Mouse (Mus musculus) lung, embryonic 15.5 days (tissue): Measurements from ENCODE around the gene Plcg2. TPM values are rescaled to one million over a fixed set of nuclear protein-coding genes. Genes with fewer than 3 reads are reported as not detected.
A peak's percentile ranks its signal among the peaks of the same experiment; 100 is the strongest.

Experiments used
- ATAC-seq: fragments of 200-750 bp; cut with Nextera tagmentation; 2 replicates; pipeline ENCODE4 v1.8.0; 2017; ENCODE audit warnings: moderate number of reproducible peaks, borderline replicate concordance; ENCODE audit not compliant: low FRiP score, low TSS enrichment; ENCODE audit errors: extremely low read depth
- H3K27ac ChIP-seq: fragments of 300-500 bp; sonication (generic); 2 replicates; pipeline ENCODE4 v1.5.1; 2015; ENCODE audit warnings: moderate library complexity, mild to moderate bottlenecking, inconsistent platforms
- H3K27me3 ChIP-seq: fragments of 300-500 bp; sonication (generic); 2 replicates; pipeline ENCODE4 v1.6.1; 2015; ENCODE audit warnings: inconsistent platforms
- H3K36me3 ChIP-seq: fragments of 300-500 bp; sonication (generic); 2 replicates; pipeline ENCODE4 v1.6.1; 2015; ENCODE audit warnings: inconsistent platforms
- H3K4me1 ChIP-seq: fragments of 300-500 bp; sonication (generic); 2 replicates; pipeline ENCODE4 v1.6.1; 2015; ENCODE audit warnings: inconsistent platforms
- H3K4me2 ChIP-seq: fragments of 300-500 bp; sonication (generic); 2 replicates; pipeline ENCODE4 v1.6.1; 2015; ENCODE audit warnings: inconsistent platforms, mild to moderate bottlenecking, moderate library complexity
- H3K4me3 ChIP-seq: fragments of 300-500 bp; sonication (generic); 2 replicates; pipeline ENCODE4 v1.5.1; 2015; ENCODE audit warnings: mild to moderate bottlenecking, inconsistent platforms
- H3K9ac ChIP-seq: fragments of 300-500 bp; sonication (generic); 2 replicates; pipeline ENCODE4 v1.6.1; 2015; ENCODE audit warnings: inconsistent platforms
- H3K9me3 ChIP-seq: fragments of 300-500 bp; sonication (generic); 2 replicates; pipeline ENCODE4 v1.6.1; 2016; ENCODE audit warnings: inconsistent platforms
- WGBS: fragments of 180-500 bp; shearing (Covaris S2); methylation state at CpG from one replicate; pipeline ENCODE4 v1.1.7; 2015; 5-methylcytosine and 5-hydroxymethylcytosine counted together
- polyA plus RNA-seq: library from polyadenylated mRNA; unstranded; fragments of >200 nt; fragmentation: Nextera tagmentation; extraction: Ambion mirVana; gene quantifications from 2 replicates; pipeline ENCODE4 v1.2.1, GENCODE M21; 2015

The Plcg2 gene
- polyA plus RNA-seq, 1 experiment from 2014 or later: 5.0 TPM

DNA sequence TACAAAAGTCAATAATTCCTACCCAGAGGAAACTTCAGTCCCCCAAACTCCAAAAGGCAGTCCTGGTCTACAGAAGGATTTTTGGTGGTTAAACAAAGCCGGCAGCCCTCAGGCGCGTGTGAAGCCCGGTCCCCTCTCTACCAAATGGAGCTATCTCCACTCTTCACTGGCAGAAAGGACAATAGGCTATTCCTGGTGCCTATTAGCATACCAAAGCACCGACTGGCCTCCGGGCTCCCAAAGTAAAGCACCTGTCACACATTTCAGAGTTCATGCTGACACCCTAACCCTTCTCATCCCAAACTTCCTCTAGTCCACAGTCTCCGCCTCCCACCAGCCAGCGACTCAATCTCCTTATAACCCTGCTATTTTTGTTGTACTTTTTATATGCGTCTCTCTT, 4.5 kb upstream of the Plcg2 start:
- Histone ChIP-seq H3K27ac (no peak overlapping the region), H3K36me3 (no peaks in the 10 kb centered on the region), H3K27me3 (peaks cover 25% of the 10 kb centered on the region), H3K4me3 (no peak overlapping the region), H3K4me1 (peaks cover 6% of the 10 kb centered on the region; the same call in 1 of the 2 replicates), H3K9me3 (no peaks in the 10 kb centered on the region), H3K9ac (no peak overlapping the region), H3K4me2 (no peak overlapping the region)
- ATAC-seq: no peak
- WGBS: 23% methylated on average over 9 of the region's 9 CpGs

DNA sequence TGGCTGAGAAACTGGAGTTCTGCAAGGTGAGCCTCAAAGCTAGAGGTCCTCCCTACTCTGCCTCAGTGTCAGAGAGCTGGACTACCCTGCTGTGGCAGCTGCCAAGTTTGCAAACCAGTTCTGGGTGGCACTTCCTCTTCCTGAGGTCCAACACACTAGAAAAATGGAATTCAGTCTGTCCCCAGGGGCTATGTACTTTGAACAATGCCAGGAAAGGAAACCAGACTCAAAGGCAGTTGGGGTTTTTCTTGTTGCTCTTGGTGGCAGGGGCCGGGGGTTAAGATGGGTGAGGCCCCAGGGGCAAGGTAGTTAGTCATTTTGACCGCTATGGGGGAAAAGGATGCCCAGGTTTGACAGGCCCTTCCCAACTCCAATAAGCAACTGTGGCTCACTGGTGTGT, 3.2 kb upstream of the Plcg2 start:
- H3K9me3 ChIP-seq: no peaks in the 10 kb centered on the region
- no peak overlapping the region for H3K27ac ChIP-seq
- H3K4me2 ChIP-seq: no peak overlapping the region
- 64% methylated on average over 2 of the region's 2 CpGs for WGBS
- H3K36me3 ChIP-seq: no peaks in the 10 kb centered on the region
- H3K9ac ChIP-seq: no peak overlapping the region
- peaks cover 34% of the 10 kb centered on the region for H3K27me3 ChIP-seq
- ATAC-seq: no peak
- H3K4me3 ChIP-seq: no peak overlapping the region
- H3K4me1 ChIP-seq: peaks cover 12% of the 10 kb centered on the region; the same call in 1 of the 2 replicates

DNA sequence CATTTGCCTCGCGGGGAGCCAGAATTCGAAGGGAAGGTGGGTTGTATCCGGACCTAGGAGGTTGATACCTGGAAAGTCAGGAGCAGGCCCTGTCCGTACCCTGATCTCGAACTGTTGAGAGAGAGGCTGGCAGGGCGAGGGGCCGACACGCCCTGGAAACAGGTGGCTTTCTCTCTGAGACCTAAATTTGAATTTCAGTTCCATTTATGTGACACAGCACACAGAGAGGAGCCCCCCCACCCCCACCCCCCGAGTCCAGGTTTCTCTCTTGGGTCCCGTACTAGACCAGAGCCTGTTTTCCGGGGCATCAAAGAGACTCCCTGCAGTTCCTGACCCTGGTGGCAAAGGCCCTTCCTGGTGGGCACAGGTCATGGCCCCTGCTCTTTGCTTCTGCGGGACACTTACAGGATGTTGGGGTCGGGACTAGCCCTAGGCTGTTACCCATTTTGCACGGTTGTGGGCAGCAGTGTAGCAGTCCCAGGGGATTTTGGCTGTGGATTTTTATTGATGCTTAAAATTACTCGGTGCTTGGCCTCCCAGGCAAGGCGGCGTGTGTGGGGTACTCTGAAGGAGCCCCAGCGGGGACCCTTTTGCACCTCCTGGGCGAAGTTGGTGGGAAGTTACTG, 937 bp downstream of the Plcg2 start:
- Histone ChIP-seq H3K27me3 (peaks cover 30% of the 10 kb centered on the region), H3K4me2 (peak overlapping the region; percentile 99), H3K27ac (no peak overlapping the region), H3K36me3 (no peaks in the 10 kb centered on the region), H3K9me3 (no peaks in the 10 kb centered on the region), H3K9ac (peak overlapping the region; percentile 48; the same call in 1 of the 2 replicates), H3K4me3 (peak overlapping the region; percentile 56), H3K4me1 (peaks cover 12% of the 10 kb centered on the region; the same call in 1 of the 2 replicates)
- no peak for ATAC-seq
- WGBS: 17% methylated on average over 20 of the region's 20 CpGs

DNA sequence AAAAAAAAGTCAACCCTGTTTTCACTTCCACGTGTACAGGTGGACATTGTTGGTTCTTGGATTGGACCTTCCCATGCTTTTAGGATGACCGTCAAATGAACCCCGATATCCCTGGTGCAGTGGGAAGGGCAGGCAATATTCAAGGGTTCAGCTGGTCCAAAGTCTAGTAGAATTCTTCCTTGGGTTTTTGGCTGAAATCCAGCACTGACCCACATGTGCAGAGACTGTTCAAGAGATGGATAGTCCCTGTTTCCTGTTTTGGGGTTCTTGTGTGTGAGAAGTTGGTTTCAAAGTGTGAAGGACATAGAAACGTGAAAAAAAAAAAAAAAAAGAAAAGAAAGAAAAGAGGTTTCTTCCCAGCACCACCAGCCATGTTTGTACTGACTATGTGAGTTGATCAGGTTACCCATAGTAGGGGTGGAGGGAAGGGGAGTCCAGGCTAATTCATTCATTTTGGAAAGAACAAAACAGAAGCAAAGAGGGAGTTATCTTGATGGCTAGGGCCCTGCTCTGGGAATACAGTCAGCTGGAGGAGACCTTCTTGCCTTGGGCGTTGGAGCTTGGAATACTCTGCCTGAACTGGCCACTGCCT, 2.2 kb downstream of the Plcg2 start:
- Histone ChIP-seq H3K4me1 (peaks cover 12% of the 10 kb centered on the region; the same call in 1 of the 2 replicates), H3K4me3 (no peak overlapping the region), H3K27me3 (peaks cover 30% of the 10 kb centered on the region), H3K36me3 (no peaks in the 10 kb centered on the region), H3K27ac (no peak overlapping the region), H3K9ac (no peak overlapping the region), H3K4me2 (no peak overlapping the region), H3K9me3 (no peaks in the 10 kb centered on the region)
- ATAC-seq: no peak
- 59% methylated on average over 5 of the region's 5 CpGs for WGBS

DNA sequence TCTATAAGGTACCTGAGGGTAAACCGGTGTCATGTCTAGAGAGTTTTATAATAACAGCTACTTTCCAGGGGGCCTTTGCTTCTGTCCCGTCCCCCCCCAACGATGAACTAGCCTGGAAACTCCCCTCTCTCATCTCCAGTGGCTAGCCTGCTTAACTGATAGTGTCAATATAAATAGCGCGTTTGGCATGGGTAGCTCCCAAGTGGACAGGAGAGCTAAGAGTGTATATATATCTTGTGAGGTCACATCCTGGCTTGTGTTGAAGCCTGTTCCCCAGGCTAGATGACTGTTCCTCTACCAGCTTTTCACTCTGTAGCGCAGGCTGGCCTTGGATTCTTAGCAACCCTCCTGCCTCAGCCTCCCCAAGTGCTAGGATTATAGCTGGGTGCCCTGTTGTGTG, 3.2 kb downstream of the Plcg2 start:
- H3K36me3 ChIP-seq: no peaks in the 10 kb centered on the region
- H3K27me3 ChIP-seq: peaks cover 30% of the 10 kb centered on the region
- 84% methylated on average over 6 of the region's 6 CpGs for WGBS
- peaks cover 12% of the 10 kb centered on the region; the same call in 1 of the 2 replicates for H3K4me1 ChIP-seq
- no peaks in the 10 kb centered on the region for H3K9me3 ChIP-seq
- ATAC-seq: no peak
- no peak overlapping the region for H3K4me2 ChIP-seq
- H3K4me3 ChIP-seq: no peak overlapping the region
- H3K27ac ChIP-seq: no peak overlapping the region
- H3K9ac ChIP-seq: no peak overlapping the region

DNA sequence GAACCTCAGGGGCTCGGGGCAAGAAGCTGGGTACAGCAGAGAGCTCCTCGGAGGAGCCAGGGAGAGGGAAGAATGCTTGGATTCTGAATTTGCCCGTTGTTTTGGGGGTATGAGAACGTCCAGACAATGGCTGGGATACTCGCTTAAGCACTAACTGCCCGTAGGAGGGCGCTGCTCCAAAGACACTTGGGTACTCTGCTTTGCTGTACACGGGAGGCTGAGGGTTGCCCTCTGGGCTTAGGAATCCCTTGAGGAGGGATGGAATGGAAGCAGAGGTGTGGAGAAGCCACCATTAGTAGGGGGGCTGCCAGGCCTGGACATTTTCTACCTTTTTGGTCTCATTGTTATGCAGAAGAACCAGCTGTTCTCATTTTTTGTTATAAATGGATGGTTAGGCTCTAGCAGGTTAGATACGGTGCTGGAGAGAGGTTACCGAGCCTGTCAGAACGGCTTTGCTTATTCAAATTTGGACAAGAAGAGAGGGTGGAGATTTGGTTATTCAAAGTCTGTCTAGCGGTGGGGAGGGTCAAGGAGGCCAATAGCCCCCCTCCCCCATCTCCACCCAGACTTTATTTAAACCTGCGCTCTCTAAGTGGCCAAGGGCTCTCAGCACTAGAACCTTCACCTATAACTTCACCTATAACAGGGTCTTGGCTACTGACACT, 5.4 kb downstream of the Plcg2 start:
- no peak for ATAC-seq
- 55% methylated on average over 13 of the region's 13 CpGs for WGBS
- H3K36me3 ChIP-seq: no peaks in the 10 kb centered on the region
- H3K4me3 ChIP-seq: no peak overlapping the region
- H3K27ac ChIP-seq: no peak overlapping the region
- H3K4me2 ChIP-seq: no peak overlapping the region
- H3K9ac ChIP-seq: no peak overlapping the region
- H3K9me3 ChIP-seq: no peaks in the 10 kb centered on the region
- H3K27me3 ChIP-seq: peaks cover 9% of the 10 kb centered on the region
- peaks cover 6% of the 10 kb centered on the region; the same call in 1 of the 2 replicates for H3K4me1 ChIP-seq

DNA sequence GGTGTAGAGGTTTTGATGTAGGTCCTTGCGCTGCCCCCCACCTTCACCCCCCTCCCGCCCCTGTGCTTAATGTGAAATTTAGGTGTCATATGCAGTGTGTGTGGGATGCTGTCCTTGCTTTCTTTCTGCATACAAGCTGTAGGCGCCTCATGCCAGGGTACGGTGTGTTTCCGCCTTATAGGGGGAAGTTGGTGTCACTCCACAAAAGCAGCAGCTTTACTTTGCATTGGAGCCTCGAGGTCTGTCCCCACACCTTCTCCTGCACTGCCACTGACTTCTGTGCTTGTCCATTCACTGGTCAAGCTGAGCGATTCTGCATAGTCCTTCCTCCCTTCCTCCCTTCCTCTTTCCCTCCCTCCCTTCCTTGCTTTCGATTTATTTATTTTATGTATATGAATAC, 9.6 kb downstream of the Plcg2 start:
- Histone ChIP-seq H3K36me3 (no peaks in the 10 kb centered on the region), H3K9me3 (no peaks in the 10 kb centered on the region), H3K4me2 (no peak overlapping the region), H3K9ac (no peak overlapping the region), H3K4me1 (no peaks in the 10 kb centered on the region), H3K4me3 (no peak overlapping the region), H3K27me3 (no peaks in the 10 kb centered on the region), H3K27ac (no peak overlapping the region)
- no peak for ATAC-seq
- WGBS: 76% methylated on average over 8 of the region's 8 CpGs

DNA sequence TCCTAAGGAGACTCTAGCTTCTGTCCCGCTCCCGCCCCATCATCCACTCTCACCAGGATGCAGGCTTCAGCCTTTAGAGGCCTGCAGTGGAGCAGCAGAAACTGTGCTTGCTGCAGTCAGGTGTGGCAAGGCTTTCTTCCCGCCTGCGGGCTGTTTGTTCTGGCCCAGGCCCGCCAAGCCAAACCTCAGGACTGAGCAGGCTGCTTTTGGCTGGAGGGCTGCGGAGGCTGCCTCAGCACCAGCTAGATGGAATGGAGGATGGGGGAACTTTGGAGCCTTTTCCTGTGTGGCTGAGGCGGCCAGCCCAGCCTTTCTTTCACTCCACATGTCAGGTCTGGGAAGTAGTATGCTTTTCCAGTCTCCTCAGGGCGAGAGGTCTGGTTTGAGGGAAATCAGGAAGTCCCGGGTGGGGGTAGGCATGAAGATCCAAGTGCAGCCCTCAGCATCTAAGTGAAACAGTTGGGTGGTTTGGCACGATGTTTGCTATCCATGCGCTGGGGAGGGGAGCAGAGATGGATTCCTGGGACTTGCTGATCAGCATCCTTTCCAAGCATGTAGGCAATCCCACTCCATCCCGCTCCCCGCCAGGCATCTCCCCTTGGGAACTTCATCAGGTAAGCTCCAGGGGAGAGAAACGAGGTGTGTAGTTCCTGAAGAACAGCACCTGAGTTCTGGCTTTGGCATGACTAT, 18.9 kb downstream of the Plcg2 start:
- 63% methylated on average over 14 of the region's 14 CpGs for WGBS
- no peaks in the 10 kb centered on the region for H3K27me3 ChIP-seq

DNA sequence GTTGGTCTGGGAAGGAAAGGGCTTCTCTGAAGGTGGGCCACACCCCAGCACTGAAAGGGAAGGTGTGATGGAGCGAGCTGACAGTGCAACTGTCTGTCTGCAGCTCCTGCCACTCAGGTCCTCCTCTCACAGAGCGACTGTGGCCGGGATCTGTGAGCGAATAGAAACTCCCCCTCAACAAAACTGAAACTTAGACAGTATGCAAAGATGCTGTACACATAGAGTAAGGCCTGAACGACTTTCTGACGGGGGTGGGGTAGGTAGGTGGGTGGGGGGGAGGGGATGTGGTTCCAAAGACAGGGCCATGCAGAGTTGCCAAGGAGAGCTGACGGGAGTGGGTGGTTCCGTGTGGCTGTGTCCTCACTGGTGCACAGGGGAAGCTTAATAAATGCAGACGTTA, 19.8 kb downstream of the Plcg2 start:
- Histone ChIP-seq H3K9me3 (no peaks in the 10 kb centered on the region), H3K4me3 (no peak overlapping the region), H3K27ac (no peak overlapping the region), H3K36me3 (no peaks in the 10 kb centered on the region), H3K27me3 (no peaks in the 10 kb centered on the region), H3K4me1 (no peaks in the 10 kb centered on the region), H3K9ac (no peak overlapping the region), H3K4me2 (no peak overlapping the region)
- 76% methylated on average over 9 of the region's 9 CpGs for WGBS
- ATAC-seq: no peak

More for the DNA sequence above, 18.9 kb downstream of the Plcg2 start:
- H3K4me1 ChIP-seq: no peaks in the 10 kb centered on the region
- no peak for ATAC-seq
- H3K36me3 ChIP-seq: no peaks in the 10 kb centered on the region
- no peak overlapping the region for H3K4me2 ChIP-seq
- H3K4me3 ChIP-seq: no peak overlapping the region
- no peak overlapping the region for H3K9ac ChIP-seq
- H3K9me3 ChIP-seq: no peaks in the 10 kb centered on the region
- no peak overlapping the region for H3K27ac ChIP-seq

DNA sequence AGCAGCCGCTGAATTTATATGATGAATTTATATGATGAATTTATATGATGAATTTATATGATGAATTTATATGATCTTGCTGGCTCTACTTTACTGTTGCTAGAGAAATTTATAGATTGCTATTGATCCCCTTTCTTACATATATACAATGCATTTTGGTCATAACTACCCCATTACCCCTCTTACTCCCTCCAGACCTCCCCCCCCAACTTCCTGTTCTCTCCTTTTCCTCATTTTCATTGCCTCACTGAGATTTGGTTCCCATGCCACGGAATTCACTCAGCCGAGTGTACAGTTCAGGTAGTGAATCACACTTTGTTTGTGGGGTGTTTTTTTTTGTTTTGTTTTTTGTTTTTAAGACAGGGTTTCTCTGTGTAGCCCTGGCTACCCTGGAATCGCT, 20.8 kb downstream of the Plcg2 start:
- 70% methylated on average over 4 of the region's 4 CpGs for WGBS
- no peaks in the 10 kb centered on the region for H3K9me3 ChIP-seq
- no peaks in the 10 kb centered on the region for H3K27me3 ChIP-seq
- H3K27ac ChIP-seq: no peak overlapping the region
- no peaks in the 10 kb centered on the region for H3K4me1 ChIP-seq
- H3K36me3 ChIP-seq: no peaks in the 10 kb centered on the region
- no peak overlapping the region for H3K4me3 ChIP-seq
- no peak overlapping the region for H3K4me2 ChIP-seq
- H3K9ac ChIP-seq: no peak overlapping the region
- ATAC-seq: no peak

DNA sequence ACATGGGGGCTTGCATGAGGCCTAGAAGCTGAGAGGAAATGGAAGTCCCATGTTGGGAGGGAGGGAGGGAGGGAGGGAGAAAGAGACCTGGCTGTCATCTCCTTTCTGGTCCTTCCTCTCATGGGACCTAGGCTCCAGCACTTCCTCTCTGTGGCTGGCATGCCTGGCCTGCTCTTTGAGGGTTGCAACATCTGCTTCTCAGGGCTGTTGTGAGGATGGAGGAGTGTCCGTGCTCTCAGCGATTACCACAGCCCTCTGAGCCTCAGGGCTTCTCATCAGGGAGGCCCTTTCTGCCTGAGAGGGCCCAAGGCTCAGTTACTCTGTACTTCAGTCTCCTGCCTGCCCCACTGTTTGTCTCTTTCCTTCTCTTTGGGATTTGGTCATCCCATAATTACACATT, 28.1 kb downstream of the Plcg2 start:
- Histone ChIP-seq H3K4me2 (no peak overlapping the region), H3K9me3 (no peaks in the 10 kb centered on the region), H3K4me1 (no peaks in the 10 kb centered on the region), H3K4me3 (no peak overlapping the region), H3K9ac (no peak overlapping the region), H3K27ac (no peak overlapping the region), H3K36me3 (no peaks in the 10 kb centered on the region), H3K27me3 (no peaks in the 10 kb centered on the region)
- peak; percentile 46; the same call in 1 of the 2 replicates for ATAC-seq
- WGBS: 42% methylated on average over 2 of the region's 2 CpGs

DNA sequence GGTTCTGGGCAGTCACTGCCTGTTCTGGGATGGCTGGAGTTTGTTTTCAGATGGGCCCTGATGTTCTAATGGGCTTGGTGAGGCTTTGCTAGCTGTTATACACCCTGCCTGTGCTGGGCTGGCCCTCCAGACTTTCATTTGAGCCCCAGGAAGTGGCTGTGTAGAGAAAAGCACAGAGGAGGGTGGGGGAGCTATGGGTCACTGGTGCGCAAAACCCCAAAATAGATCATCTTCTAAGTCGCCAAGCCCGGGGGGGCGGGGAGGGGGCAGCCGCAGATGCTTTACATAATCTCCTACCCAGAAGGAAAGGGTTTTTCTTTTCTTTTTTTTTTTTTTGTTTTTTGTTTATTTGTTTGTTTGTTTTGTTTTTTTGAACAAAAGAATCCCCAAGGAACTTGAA, 29.9 kb downstream of the Plcg2 start:
- Histone ChIP-seq H3K9ac (no peak overlapping the region), H3K36me3 (no peaks in the 10 kb centered on the region), H3K9me3 (no peaks in the 10 kb centered on the region), H3K4me2 (no peak overlapping the region), H3K4me1 (no peaks in the 10 kb centered on the region), H3K27ac (no peak overlapping the region), H3K27me3 (no peaks in the 10 kb centered on the region), H3K4me3 (no peak overlapping the region)
- ATAC-seq: no peak
- WGBS: 77% methylated on average over 5 of the region's 5 CpGs
